Mouse (Mus musculus): ENCODE measurements around the gene Nostrin.

Gene Nostrin

GRCm38 (mm10) chr2:69129425-69130210 lies 6.0 kb upstream of the Nostrin start:
- no peak for DNase-seq

GRCm38 (mm10) chr2:69132046-69132445 lies 3.6 kb upstream of the Nostrin start:
- no peak for DNase-seq

- no peak for DNase-seq
Observed at GRCm38 (mm10) chr2:69132488-69133040, 3.0 kb upstream of the Nostrin start.

GRCm38 (mm10) chr2:69134186-69134585 lies 1.4 kb upstream of the Nostrin start:
- no peak for DNase-seq

GRCm38 (mm10) chr2:69134937-69135336 lies 663 bp upstream of the Nostrin start:
- DNase-seq: no peak

DNA sequence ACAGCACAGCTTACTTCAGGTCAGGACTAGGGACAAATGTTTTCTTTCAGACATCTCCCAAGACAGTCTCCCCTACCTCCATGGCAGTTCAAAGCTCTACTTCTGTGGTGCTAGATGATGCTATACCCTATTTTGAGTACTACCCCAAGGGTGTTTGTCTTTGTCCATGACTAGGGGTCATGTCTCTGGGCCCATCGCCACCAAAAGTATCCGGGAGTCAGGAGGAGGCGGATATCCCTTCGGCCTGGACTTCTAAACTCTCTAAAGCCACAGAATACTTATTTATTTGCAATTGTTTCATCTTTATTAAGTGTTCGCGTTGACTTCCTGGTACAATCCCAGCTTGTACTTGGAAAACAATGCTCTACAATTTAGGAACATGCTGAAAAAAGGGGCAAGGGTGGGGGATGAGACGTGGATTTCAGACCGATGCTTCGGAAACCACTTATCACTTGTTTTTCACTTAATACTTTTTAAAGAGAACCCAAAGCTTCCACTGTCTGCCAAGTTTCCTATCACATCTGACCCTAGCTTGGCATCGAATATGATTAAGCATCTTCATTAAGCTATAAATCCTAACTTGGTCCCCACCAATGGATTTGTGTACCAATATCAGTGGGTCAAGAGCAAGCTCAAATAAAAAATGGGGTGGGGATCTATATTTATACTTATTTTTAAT lies 1.9 kb downstream of the Nostrin start:
- no peak for DNase-seq

DNA sequence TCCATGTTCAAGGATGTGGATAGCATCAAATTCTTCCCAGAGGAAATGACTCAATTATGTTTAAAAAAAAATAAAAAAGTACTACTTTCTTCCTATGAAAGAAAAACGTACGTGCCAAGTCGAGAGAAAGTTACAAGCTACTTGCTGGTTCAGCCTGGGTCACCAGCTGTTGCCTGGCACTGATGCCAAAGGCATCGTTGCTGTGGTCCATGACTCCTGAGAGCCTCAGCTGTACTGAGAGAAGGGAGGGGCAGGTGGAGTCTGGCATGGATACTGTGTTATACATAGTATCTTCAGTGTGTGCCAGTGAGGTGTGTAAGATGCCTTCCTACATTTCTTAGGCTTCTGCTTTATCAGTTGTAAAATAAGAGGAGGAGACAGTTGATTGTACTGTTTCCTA lies 3.2 kb downstream of the Nostrin start:
- no peak for DNase-seq

DNA sequence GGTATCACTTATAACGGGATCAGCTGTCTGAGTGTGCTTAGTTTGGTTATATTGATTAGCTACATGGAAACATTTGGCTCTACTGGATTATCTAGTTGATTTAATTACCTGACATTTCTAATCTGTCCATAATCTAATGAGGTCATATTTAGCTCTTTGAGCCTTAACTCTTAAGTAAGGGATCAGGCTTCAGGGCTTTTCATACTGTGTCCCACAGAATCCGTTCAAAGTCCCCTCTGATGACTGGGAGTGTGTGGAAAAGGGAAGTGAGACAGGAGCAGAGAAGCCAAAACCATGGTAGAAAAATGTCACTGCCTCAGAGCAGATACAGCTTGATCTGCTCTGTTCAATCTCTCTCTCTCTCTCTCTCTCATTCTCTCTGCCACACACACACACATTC lies 4.6 kb downstream of the Nostrin start:
- DNase-seq: no peak

DNA sequence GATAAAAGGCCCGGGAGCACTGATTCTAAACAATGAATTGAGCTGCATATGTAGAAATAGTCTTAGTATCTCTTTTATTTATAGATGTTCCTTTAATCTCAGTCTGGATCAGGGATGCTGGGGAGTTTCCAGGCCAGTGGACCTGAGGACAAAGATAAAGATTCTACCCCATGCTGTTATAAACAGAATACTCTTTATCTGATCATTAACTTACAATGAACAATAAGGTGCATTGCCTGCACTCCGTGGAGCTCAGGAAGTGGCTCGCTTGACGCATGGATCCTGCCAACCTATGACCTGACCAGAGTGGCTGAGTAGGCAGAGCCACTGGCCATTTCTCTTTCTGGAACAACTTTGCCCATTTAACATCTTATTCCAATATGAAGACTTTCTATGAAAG lies 5.2 kb downstream of the Nostrin start:
- no peak for DNase-seq

DNA sequence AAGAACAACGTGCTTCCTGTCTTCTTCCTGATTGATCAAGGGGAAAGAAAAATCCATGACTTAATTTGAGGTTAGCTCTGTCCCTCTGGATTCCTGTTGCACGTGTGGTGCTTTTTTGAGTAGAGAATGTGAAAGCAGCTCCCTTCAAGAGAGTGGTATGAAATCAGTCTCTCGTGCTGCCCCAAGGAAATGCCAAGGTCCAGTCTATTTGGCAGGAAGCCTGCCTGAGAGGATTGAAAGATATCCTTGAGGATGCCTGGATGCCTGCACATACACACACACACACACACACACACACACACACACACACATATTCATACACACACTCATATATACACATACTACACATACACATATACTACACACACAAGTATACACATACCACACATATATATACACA lies 13.1 kb downstream of the Nostrin start:
- DNase-seq: no peak

DNA sequence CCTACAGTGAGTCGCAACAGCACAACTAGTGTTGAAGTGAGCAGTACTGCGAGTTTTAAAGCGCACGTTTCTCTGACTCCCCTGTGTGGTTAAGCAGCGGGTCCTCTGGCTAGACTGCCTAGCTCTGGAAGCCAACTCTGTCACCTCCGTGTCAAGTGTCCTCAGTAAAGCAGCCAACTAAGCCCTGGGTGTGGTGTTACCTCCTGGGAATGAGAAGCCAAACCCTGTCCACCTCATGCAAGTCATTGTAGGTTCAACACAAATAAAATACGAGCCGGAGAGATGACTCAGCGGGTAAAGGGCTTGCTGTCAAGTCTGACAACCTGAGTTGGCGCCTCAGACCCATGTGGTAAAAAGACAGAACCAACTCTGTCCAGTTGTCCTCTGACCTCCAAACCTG lies 13.6 kb downstream of the Nostrin start:
- DNase-seq: no peak

- no peak for DNase-seq
Observed at GRCm38 (mm10) chr2:69150841-69151240, 15.2 kb downstream of the Nostrin start.

DNA sequence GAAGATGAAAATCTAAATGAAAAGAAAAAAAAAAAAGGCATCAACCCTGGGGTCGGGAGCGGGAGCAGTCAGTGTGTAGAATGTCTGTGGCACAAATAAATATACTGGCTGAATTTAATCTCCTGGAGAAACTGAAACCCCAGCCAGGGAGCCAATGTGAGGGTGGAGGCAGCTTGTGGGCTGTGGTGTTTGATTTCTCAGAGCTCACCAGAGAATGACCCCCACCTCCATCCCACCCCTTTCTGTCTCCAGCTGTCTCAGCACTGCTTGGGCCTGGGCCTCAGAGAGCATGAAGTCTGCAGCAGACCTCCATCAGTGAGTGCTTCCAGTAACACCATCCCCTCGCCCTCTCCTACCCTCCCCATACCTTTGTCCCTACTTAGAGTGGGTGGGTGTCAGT lies 20.3 kb downstream of the Nostrin start:
- no peak for DNase-seq

- DNase-seq: no peak
Observed at GRCm38 (mm10) chr2:69156283-69156682, 20.7 kb downstream of the Nostrin start.

GRCm38 (mm10) chr2:69158907-69159306 lies 23.3 kb downstream of the Nostrin start:
- DNase-seq: no peak

DNA sequence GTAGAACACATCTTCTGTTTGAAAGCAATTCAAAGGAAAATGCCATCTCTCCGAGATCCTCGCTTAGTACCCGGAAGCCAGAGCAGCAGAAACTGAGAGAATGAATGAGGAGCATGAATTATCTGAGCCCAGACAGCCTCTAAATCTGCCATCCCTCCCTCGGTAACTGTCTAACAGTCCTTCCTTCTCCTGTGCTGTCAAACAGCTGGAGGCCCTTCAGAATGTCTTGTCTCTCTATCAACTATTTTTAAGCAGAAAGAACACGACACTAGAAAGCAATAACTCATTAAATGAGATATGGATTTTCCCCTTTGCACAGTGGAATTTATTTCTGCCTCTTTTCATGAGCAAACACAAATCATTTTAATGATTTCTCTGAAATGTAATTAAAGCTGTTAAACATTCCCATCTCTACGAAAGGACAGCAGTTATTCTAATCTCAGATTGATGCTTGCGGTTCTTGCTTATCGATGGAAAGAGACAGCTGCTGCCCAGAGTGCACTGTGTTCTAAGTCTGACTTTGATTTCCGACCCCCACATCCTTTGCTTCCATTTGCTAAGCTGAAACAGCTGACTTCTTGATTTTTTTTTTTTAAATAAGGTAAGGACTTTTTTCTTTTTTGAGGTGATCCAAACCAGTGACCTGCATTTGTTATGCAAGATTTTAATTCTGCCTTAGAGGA lies 34.9 kb downstream of the Nostrin start:
- DNase-seq: no peak

DNA sequence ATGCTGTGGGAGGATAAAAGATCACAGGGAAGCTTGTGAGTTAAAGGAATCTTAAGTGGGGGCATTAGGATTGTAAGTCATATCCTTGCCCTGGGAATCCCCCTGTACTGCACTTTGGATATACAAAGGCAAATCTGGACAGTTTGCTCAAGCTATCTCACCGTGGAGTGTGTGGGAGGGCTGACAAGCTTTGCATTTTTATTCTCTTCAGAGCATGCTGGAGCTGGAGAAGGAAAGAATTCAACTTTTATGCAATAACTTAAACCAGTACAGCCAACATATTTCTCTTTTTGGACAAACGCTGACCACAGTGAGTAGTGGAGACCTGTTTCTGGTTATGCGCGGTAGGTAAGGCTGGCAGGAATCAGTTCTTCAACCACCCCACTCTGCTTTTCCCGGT lies 39.7 kb downstream of the Nostrin start:
- no peak for DNase-seq

GRCm38 (mm10) chr2:69179721-69180120 lies 44.1 kb downstream of the Nostrin start:
- no peak for DNase-seq

GRCm38 (mm10) chr2:69187990-69188389 lies 52.4 kb downstream of the Nostrin start:
- DNase-seq: no peak

DNA sequence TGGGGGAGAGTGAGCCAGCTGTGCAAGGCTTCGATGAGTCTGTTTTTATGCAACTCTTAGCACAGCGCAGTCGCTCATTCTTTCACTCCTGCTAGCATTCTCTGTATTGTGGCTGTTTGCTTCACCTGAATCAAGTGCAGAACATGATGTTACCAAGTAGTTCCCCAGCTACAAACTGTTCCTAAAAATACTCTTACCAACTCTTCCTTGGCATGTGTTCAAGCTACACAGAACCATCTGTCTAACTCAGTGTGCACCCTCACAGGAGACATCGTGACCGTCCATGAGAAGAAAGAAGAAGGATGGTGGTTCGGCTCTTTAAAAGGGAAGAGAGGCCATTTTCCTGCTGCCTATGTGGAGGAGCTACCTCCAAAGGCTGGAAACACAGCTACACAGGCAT lies 53.1 kb downstream of the Nostrin start:
- DNase-seq: no peak

DNA sequence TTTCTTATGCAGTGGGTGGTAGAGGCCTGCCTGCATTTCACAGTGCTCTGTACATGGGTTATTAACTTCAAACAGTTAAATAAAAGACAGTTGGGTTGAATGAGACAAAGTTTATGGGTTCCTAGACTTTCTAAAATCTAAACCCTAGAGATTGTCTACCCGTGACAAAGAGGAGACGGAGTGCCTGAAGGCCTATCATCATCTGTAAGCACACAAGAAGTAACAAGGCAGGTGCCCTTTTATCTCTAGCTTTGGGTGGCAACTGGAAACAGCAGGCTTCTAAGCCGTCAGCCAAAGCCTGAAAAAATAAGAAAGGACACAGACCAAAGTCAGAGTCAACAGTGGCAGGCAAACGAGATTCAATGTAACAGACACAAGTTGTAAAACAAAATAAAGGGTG lies 53.6 kb downstream of the Nostrin start:
- DNase-seq: no peak

- DNase-seq: no peak
Observed at GRCm38 (mm10) chr2:69191059-69191458, 55.5 kb downstream of the Nostrin start.

- DNase-seq: no peak
Observed at GRCm38 (mm10) chr2:69193555-69193954, 58.0 kb downstream of the Nostrin start.

GRCm38 (mm10) chr2:69205185-69205584 lies 69.6 kb downstream of the Nostrin start:
- no peak for DNase-seq

Measured in cerebellum, adult 11 months (tissue).